Mouse (Mus musculus) MEL (cell line): ENCODE data around the gene Pros1. TPM values are rescaled to one million over a fixed set of nuclear protein-coding genes. Genes with fewer than 3 reads are reported as not detected.
A peak's percentile ranks its signal among the peaks of the same experiment; 100 is the strongest.

Source experiments
- DNase-seq: peaks from one replicate; pipeline ENCODE4 v3.0.0; 2011; ENCODE audit warnings: low read depth, low spot score
- H3K27ac ChIP-seq: 2 replicates; pipeline ENCODE4 v1.5.1; 2012; ENCODE audit warnings: low read depth, mild to moderate bottlenecking, control low read depth, low read length, moderate library complexity; ENCODE audit not compliant: control insufficient read depth
- H3K27me3 ChIP-seq, 2 experiments: fragments of 150-350 bp in 1 of 2; sonication (generic) in 1 of 2; 2 replicates each; pipeline ENCODE4 v1.6.1; 2012; ENCODE audit warnings: low read length in 2 of 2, mild to moderate bottlenecking in 2 of 2, improper control_type of control experiment in 1 of 2, moderate library complexity in 1 of 2; ENCODE audit not compliant: insufficient read depth in 2 of 2, control insufficient read depth in 1 of 2
- H3K36me3 ChIP-seq, 2 experiments: 2 replicates each; pipeline ENCODE4 v1.6.1; 2012 to 2014; ENCODE audit warnings: low read length in 2 of 2, improper control_type of control experiment in 1 of 2, inconsistent platforms in 1 of 2, mild to moderate bottlenecking in 1 of 2; ENCODE audit not compliant: insufficient read depth in 2 of 2, control insufficient read depth in 1 of 2
- H3K4me1 ChIP-seq, 2 experiments: fragments of 150-350 bp in 1 of 2; sonication (generic) in 1 of 2; 2 replicates each; pipeline ENCODE4 v1.6.1; 2012; ENCODE audit warnings: low read length in 2 of 2, improper control_type of control experiment in 1 of 2, mild to moderate bottlenecking in 1 of 2; ENCODE audit not compliant: insufficient read depth in 2 of 2, control insufficient read depth in 1 of 2
- H3K4me3 ChIP-seq, 2 experiments: fragments of 150-350 bp in 1 of 2; sonication (generic) in 1 of 2; 2 replicates each; pipeline ENCODE4 v1.5.1; 2012; ENCODE audit warnings: low read depth in 2 of 2, low read length in 2 of 2, mild to moderate bottlenecking in 2 of 2, moderate library complexity in 2 of 2, control low read depth in 1 of 2, improper control_type of control experiment in 1 of 2; ENCODE audit not compliant: control insufficient read depth in 1 of 2, insufficient read depth in 1 of 2
- H3K79me2 ChIP-seq: 2 replicates; pipeline ENCODE4 v1.6.1; 2012; ENCODE audit warnings: mild to moderate bottlenecking, low read length, moderate library complexity; ENCODE audit not compliant: control insufficient read depth, poor library complexity, insufficient read depth
- H3K9ac ChIP-seq: 2 replicates; pipeline ENCODE4 v1.6.1; 2012; ENCODE audit warnings: low read depth, mild to moderate bottlenecking, control low read depth, low read length, moderate library complexity; ENCODE audit not compliant: control insufficient read depth, poor library complexity, severe bottlenecking
- H3K9me3 ChIP-seq: fragments of 150-350 bp; sonication (generic); replicated peaks from 2 replicates; pipeline ENCODE4 v1.6.1; 2012; ENCODE audit warnings: mild to moderate bottlenecking, low read length, improper control_type of control experiment, moderate library complexity; ENCODE audit not compliant: insufficient read depth
- BHLHE40 ChIP-seq: IDR thresholded peaks from 2 replicates; pipeline ENCODE4 v1.6.1; 2012; ENCODE audit warnings: low read depth, mild to moderate bottlenecking, inconsistent platforms, low read length, improper control_type of control experiment, borderline replicate concordance
- CHD1 ChIP-seq: IDR thresholded peaks from 2 replicates; pipeline ENCODE4 v1.6.1; 2012; ENCODE audit warnings: low read depth, mild to moderate bottlenecking, inconsistent platforms, low read length, improper control_type of control experiment
- CHD2 ChIP-seq: IDR thresholded peaks from 2 replicates; pipeline ENCODE4 v1.6.1; 2011; ENCODE audit warnings: low read length, improper control_type of control experiment
- CTCF ChIP-seq, 3 experiments: IDR thresholded peaks in 2 of 3; conservative IDR thresholded peaks in 1 of 3; 2 replicates each; pipeline ENCODE4 v1.5.1; 2011 to 2012; ENCODE audit warnings: low read length in 3 of 3, low read depth in 2 of 3, mild to moderate bottlenecking in 2 of 3, improper control_type of control experiment in 1 of 3, inconsistent platforms in 1 of 3, mixed read lengths in 1 of 3, moderate library complexity in 1 of 3; ENCODE audit not compliant: control insufficient read depth in 1 of 3, insufficient read depth in 1 of 3, poor library complexity in 1 of 3, severe bottlenecking in 1 of 3
- E2F4 ChIP-seq: IDR thresholded peaks from 2 replicates; pipeline ENCODE4 v1.6.1; 2011; ENCODE audit warnings: low read depth, low read length, improper control_type of control experiment, borderline replicate concordance
- ELF1 ChIP-seq: IDR thresholded peaks from 2 replicates; pipeline ENCODE4 v1.6.1; 2014; ENCODE audit warnings: low read depth, mild to moderate bottlenecking, inconsistent platforms, low read length, improper control_type of control experiment, moderate library complexity
- EP300 ChIP-seq, 2 experiments: IDR thresholded peaks; 2 replicates each; pipeline ENCODE4 v1.6.1; 2011; ENCODE audit warnings: improper control_type of control experiment in 2 of 2, low read length in 2 of 2, low read depth in 1 of 2, mild to moderate bottlenecking in 1 of 2
- ETS1 ChIP-seq: IDR thresholded peaks from 2 replicates; pipeline ENCODE4 v1.6.1; 2012; ENCODE audit warnings: low read depth, mild to moderate bottlenecking, inconsistent platforms, low read length, improper control_type of control experiment, moderate library complexity
- GATA1 ChIP-seq: IDR thresholded peaks from 2 replicates; pipeline ENCODE4 v1.6.1; 2011; ENCODE audit warnings: low read depth, low read length, improper control_type of control experiment
- HCFC1 ChIP-seq: IDR thresholded peaks from 2 replicates; pipeline ENCODE4 v1.6.1; 2012; ENCODE audit warnings: low read depth, mild to moderate bottlenecking, inconsistent platforms, low read length, improper control_type of control experiment, moderate library complexity
- JUND ChIP-seq: IDR thresholded peaks from 2 replicates; pipeline ENCODE4 v1.6.1; 2011; ENCODE audit warnings: low read depth, mild to moderate bottlenecking, improper control_type of control experiment, low read length
- KAT2A ChIP-seq: conservative IDR thresholded peaks from 2 replicates; pipeline ENCODE4 v1.6.1; 2012; ENCODE audit warnings: low read depth, low read length, improper control_type of control experiment, inconsistent platforms
- MAFK ChIP-seq: IDR thresholded peaks from 2 replicates; pipeline ENCODE4 v1.6.1; 2011; ENCODE audit warnings: low read depth, mild to moderate bottlenecking, low read length, improper control_type of control experiment, borderline replicate concordance
- MAX ChIP-seq: IDR thresholded peaks from 2 replicates; pipeline ENCODE4 v1.6.1; 2011; ENCODE audit warnings: low read length, improper control_type of control experiment
- MAZ ChIP-seq: IDR thresholded peaks from 2 replicates; pipeline ENCODE4 v1.6.1; 2012; ENCODE audit warnings: low read depth, mild to moderate bottlenecking, inconsistent platforms, low read length, improper control_type of control experiment
- MEF2A ChIP-seq: IDR thresholded peaks from 2 replicates; pipeline ENCODE4 v1.6.1; 2014; ENCODE audit warnings: low read depth, mild to moderate bottlenecking, inconsistent platforms, low read length, improper control_type of control experiment; ENCODE audit not compliant: poor library complexity, insufficient replicate concordance, severe bottlenecking; ENCODE audit errors: extremely low read depth
- MXI1 ChIP-seq: IDR thresholded peaks from 2 replicates; pipeline ENCODE4 v1.6.1; 2011; ENCODE audit warnings: mild to moderate bottlenecking, low read depth, low read length, improper control_type of control experiment
- MYB ChIP-seq: IDR thresholded peaks from 2 replicates; pipeline ENCODE4 v1.6.1; 2011; ENCODE audit warnings: mild to moderate bottlenecking, low read depth, low read length, improper control_type of control experiment
- MYC ChIP-seq: IDR thresholded peaks from 2 replicates; pipeline ENCODE4 v1.6.1; 2011; ENCODE audit warnings: low read depth, mild to moderate bottlenecking, low read length, improper control_type of control experiment, moderate library complexity
- NELFE ChIP-seq: IDR thresholded peaks from 2 replicates; pipeline ENCODE4 v1.6.1; 2011; ENCODE audit warnings: low read depth, low read length, improper control_type of control experiment
- NRF1 ChIP-seq: IDR thresholded peaks from 2 replicates; pipeline ENCODE4 v1.6.1; 2014; ENCODE audit warnings: low read depth, mild to moderate bottlenecking, inconsistent platforms, low read length, improper control_type of control experiment, moderate library complexity; ENCODE audit not compliant: poor library complexity, insufficient read depth, severe bottlenecking
- POLR2A ChIP-seq, 2 experiments: IDR thresholded peaks; 2 replicates each; pipeline ENCODE4 v1.6.1; 2011 to 2012; ENCODE audit warnings: low read length in 2 of 2, mild to moderate bottlenecking in 2 of 2, control low read depth in 1 of 2, improper control_type of control experiment in 1 of 2, low read depth in 1 of 2, moderate library complexity in 1 of 2; ENCODE audit not compliant: control insufficient read depth in 1 of 2, insufficient read depth in 1 of 2, poor library complexity in 1 of 2
- POLR2AphosphoS2 ChIP-seq: IDR thresholded peaks from 2 replicates; pipeline ENCODE4 v1.6.1; 2011; ENCODE audit warnings: low read length, improper control_type of control experiment
- RAD21 ChIP-seq: IDR thresholded peaks from 2 replicates; pipeline ENCODE4 v1.6.1; 2011; ENCODE audit warnings: mild to moderate bottlenecking, low read depth, low read length, improper control_type of control experiment
- RCOR1 ChIP-seq: IDR thresholded peaks from 2 replicates; pipeline ENCODE4 v1.6.1; 2012; ENCODE audit warnings: low read depth, mild to moderate bottlenecking, inconsistent platforms, low read length, improper control_type of control experiment
- SIN3A ChIP-seq: IDR thresholded peaks from 2 replicates; pipeline ENCODE4 v1.6.1; 2012; ENCODE audit warnings: low read length, improper control_type of control experiment, inconsistent platforms
- TAL1 ChIP-seq: IDR thresholded peaks from 2 replicates; pipeline ENCODE4 v1.6.1; 2012; ENCODE audit warnings: mild to moderate bottlenecking, inconsistent platforms, low read length, moderate library complexity, mixed read lengths
- TBP ChIP-seq: IDR thresholded peaks from 2 replicates; pipeline ENCODE4 v1.8.0; 2011; ENCODE audit warnings: low read depth, low read length, improper control_type of control experiment
- TCF12 ChIP-seq: IDR thresholded peaks from 2 replicates; pipeline ENCODE4 v1.6.1; 2014; ENCODE audit warnings: low read depth, mild to moderate bottlenecking, inconsistent platforms, low read length, improper control_type of control experiment, moderate library complexity
- UBTF ChIP-seq: IDR thresholded peaks from 2 replicates; pipeline ENCODE4 v1.6.1; 2012; ENCODE audit warnings: low read depth, mild to moderate bottlenecking, inconsistent platforms, low read length, improper control_type of control experiment, moderate library complexity, borderline replicate concordance; ENCODE audit not compliant: insufficient read depth
- USF1 ChIP-seq: IDR thresholded peaks from 2 replicates; pipeline ENCODE4 v1.6.1; 2014; ENCODE audit warnings: low read depth, mild to moderate bottlenecking, inconsistent platforms, low read length, improper control_type of control experiment, moderate library complexity
- USF2 ChIP-seq, 2 experiments: IDR thresholded peaks; 2 replicates each; pipeline ENCODE4 v1.6.1; 2011 to 2012; ENCODE audit warnings: improper control_type of control experiment in 2 of 2, low read length in 2 of 2, borderline replicate concordance in 1 of 2, inconsistent platforms in 1 of 2, low read depth in 1 of 2, mild to moderate bottlenecking in 1 of 2; ENCODE audit not compliant: insufficient read depth in 1 of 2
- ZC3H11A ChIP-seq: IDR thresholded peaks from 2 replicates; pipeline ENCODE4 v1.6.1; 2012; ENCODE audit warnings: low read depth, mild to moderate bottlenecking, inconsistent platforms, low read length, improper control_type of control experiment
- ZKSCAN1 ChIP-seq: IDR thresholded peaks from 2 replicates; pipeline ENCODE4 v1.6.1; 2012; ENCODE audit warnings: low read depth, mild to moderate bottlenecking, inconsistent platforms, low read length, improper control_type of control experiment, moderate library complexity
- ZMIZ1 ChIP-seq: IDR thresholded peaks from 2 replicates; pipeline ENCODE4 v1.6.1; 2012; ENCODE audit warnings: low read depth, mild to moderate bottlenecking, inconsistent platforms, low read length, improper control_type of control experiment, moderate library complexity
- ZNF384 ChIP-seq: IDR thresholded peaks from 2 replicates; pipeline ENCODE4 v1.6.1; 2012; ENCODE audit warnings: low read depth, mild to moderate bottlenecking, inconsistent platforms, low read length, improper control_type of control experiment
- polyA plus RNA-seq, 2 experiments: library from polyadenylated mRNA; stranded (reverse) in 1 of 2; unstranded in 1 of 2; fragments of >175 nt in 1 of 2; fragments of >200 nt in 1 of 2; gene quantifications; 2 replicates each; pipeline versions ENCODE4 v1.2.1 to v1.2.4; 2012; ENCODE audit warnings: low replicate concordance in 2 of 2, low read depth in 1 of 2; ENCODE audit not compliant: insufficient read length in 2 of 2, insufficient read depth in 1 of 2, missing spikeins in 1 of 2
- total RNA-seq: library from RNA; depleted of rRNA; stranded (reverse); fragments of 300-350 nt; gene quantifications from 2 replicates; pipeline ENCODE4 v1.2.3, GENCODE M21; 2012

Gene Pros1
- total and polyA plus RNA-seq, 3 experiments: 1.7 TPM; not detected in 1

- peaks cover 3% of the 10 kb centered on the region in 2 experiments for H3K4me1 ChIP-seq
- H3K27me3 ChIP-seq: no peaks in the 10 kb centered on the region
- H3K79me2 ChIP-seq: peaks cover 2% of the 10 kb centered on the region; the same call in 1 of the 2 replicates
- peak within 1 kb of the TSS; percentile 94 to 95 for H3K4me3 ChIP-seq
- no peak within 1 kb of the TSS for H3K27ac ChIP-seq
- DNase-seq: peak; percentile 98
- H3K9ac ChIP-seq: peak within 1 kb of the TSS; percentile 71
- H3K9me3 ChIP-seq: no peaks in the 10 kb centered on the region
- H3K36me3 ChIP-seq: peaks cover 0 to 13% of the 10 kb centered on the region in 2 experiments; a peak in 2 of 4 replicates
- no peak for TF ChIP-seq JUND
- peak; percentile 92 for TF ChIP-seq SIN3A
- no peak for TF ChIP-seq USF1
- peak; percentile 68 for TF ChIP-seq HCFC1
- no peak for TF ChIP-seq TAL1
- no peak for TF ChIP-seq MEF2A
- peak; percentile 51 for TF ChIP-seq MXI1
- TF ChIP-seq CHD2: no peak
- TF ChIP-seq E2F4: no peak
- TF ChIP-seq MAFK: no peak
- no peak for TF ChIP-seq ZKSCAN1
- TF ChIP-seq ZMIZ1: no peak
- TF ChIP-seq MAZ: no peak
- TF ChIP-seq EP300 (IDR thresholded peaks at IDR 0.05; ENCODE audit: low read depth in 1 of 2, low read length in 2 of 2): no peak
- no peak for TF ChIP-seq CHD1
- TF ChIP-seq ELF1: peak; percentile 85
- no peak for TF ChIP-seq POLR2AphosphoS2
- no peak for TF ChIP-seq NRF1
- TF ChIP-seq TCF12: 0 out of 2 replicates have a peak, but pooled peaks have one; percentile 11
- no peak for TF ChIP-seq ZNF384
- no peak for TF ChIP-seq ZC3H11A
- TF ChIP-seq RAD21: no peak
- TF ChIP-seq ETS1: no peak
- no peak for TF ChIP-seq RCOR1
- TF ChIP-seq UBTF: no peak
- no peak for TF ChIP-seq CTCF (IDR thresholded peaks at IDR 0.05 in 2 of 3, conservative IDR thresholded peaks at IDR 0.05 in 1 of 3; ENCODE audit: control insufficient read depth in 1 of 3, insufficient read depth in 1 of 3, low read depth in 2 of 3, low read length in 3 of 3, poor library complexity in 1 of 3, severe bottlenecking in 1 of 3)
- no peak for TF ChIP-seq MYB
- no peak for TF ChIP-seq BHLHE40
- peak; percentile 41 to 58; a peak in 2 of 4 replicates for TF ChIP-seq POLR2A (IDR thresholded peaks at IDR 0.05; ENCODE audit: control insufficient read depth in 1 of 2, insufficient read depth in 1 of 2, low read depth in 1 of 2, low read length in 2 of 2, poor library complexity in 1 of 2)
- peak; percentile 40 for TF ChIP-seq NELFE
- TF ChIP-seq MAX: no peak
- TF ChIP-seq USF2 (IDR thresholded peaks at IDR 0.05; ENCODE audit: borderline replicate concordance in 1 of 2, insufficient read depth in 1 of 2, low read depth in 1 of 2, low read length in 2 of 2): no peak
- peak; percentile 64; the same call in 1 of the 2 replicates for TF ChIP-seq TBP
- TF ChIP-seq MYC: no peak
- peak; percentile 24; the same call in 1 of the 2 replicates for TF ChIP-seq GATA1
- no peak for TF ChIP-seq KAT2A
Measured at GRCm38 (mm10) chr16:62846498-62847312, 7.4 kb upstream of the Pros1 start, which contains the start of gene Arl13b. Gene Arl13b, minus strand, starts transcription at chr16:62847040.
